Mouse (Mus musculus): ENCODE measurements around the gene Tex22. TPM values are rescaled to one million over a fixed set of nuclear protein-coding genes. Genes with fewer than 3 reads are reported as not detected.

Tex22 gene
- polyA plus RNA-seq, 1 experiment from 2014 or later = 0.36 TPM

GRCm38 (mm10) chr12:113048103-113048502 is 26.2 kb upstream of the Tex22 start:
- Histone ChIP-seq H3K9ac (replicated peaks; ENCODE audit: low read depth, low read length) (no peak overlapping the region), H3K4me1 (ENCODE audit: control insufficient read depth, insufficient read depth, low read length) (no peaks in the 10 kb centered on the region), H3K27me3 (ENCODE audit: control insufficient read depth, insufficient read depth, low read length) (no peaks in the 10 kb centered on the region), H3K36me3 (ENCODE audit: control insufficient read depth, insufficient read depth, low read length) (peaks cover 40% of the 10 kb centered on the region), H3K9me3 (ENCODE audit: control insufficient read depth, low read length) (no peaks in the 10 kb centered on the region), H3K4me2 (ENCODE audit: low read depth, low read length) (no peak overlapping the region), H3K4me3 (ENCODE audit: low read depth, low read length) (no peak overlapping the region), H3K27ac (ENCODE audit: low read depth, low read length) (no peak overlapping the region)
- 94% methylated on average over 5 of the region's 5 CpGs for WGBS
- ATAC-seq (ENCODE audit: low read depth) = no peak

DNA sequence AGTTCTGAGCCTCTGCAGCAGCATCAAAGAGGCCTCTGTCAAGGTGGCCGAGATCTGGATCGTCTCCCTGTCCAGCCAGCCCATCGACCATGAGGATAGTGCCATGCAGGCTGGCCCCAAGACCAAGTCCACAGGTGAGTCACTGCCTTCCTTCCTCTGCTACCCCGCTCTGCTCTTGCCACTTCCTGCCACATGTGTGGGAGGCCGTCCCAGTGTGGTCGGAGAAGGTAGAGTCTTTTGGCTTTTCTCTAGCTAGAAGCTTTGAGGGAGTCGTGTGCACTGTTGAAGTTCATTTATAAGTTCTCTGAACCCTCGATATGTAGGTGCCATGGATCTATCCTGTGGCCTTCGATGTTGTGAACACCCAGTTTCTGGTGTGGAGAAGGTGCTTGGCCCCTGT is 24.5 kb upstream of the Tex22 start:
- Histone ChIP-seq H3K4me2 (ENCODE audit: low read depth, low read length) (no peak overlapping the region), H3K27me3 (ENCODE audit: control insufficient read depth, insufficient read depth, low read length) (no peaks in the 10 kb centered on the region), H3K9ac (replicated peaks; ENCODE audit: low read depth, low read length) (no peak overlapping the region), H3K4me3 (ENCODE audit: low read depth, low read length) (no peak overlapping the region), H3K36me3 (ENCODE audit: control insufficient read depth, insufficient read depth, low read length) (peaks cover 46% of the 10 kb centered on the region), H3K27ac (ENCODE audit: low read depth, low read length) (no peak overlapping the region), H3K4me1 (ENCODE audit: control insufficient read depth, insufficient read depth, low read length) (no peaks in the 10 kb centered on the region), H3K9me3 (ENCODE audit: control insufficient read depth, low read length) (no peaks in the 10 kb centered on the region)
- ATAC-seq (ENCODE audit: low read depth) = no peak
- WGBS = 98% methylated on average over 9 of the region's 9 CpGs

DNA sequence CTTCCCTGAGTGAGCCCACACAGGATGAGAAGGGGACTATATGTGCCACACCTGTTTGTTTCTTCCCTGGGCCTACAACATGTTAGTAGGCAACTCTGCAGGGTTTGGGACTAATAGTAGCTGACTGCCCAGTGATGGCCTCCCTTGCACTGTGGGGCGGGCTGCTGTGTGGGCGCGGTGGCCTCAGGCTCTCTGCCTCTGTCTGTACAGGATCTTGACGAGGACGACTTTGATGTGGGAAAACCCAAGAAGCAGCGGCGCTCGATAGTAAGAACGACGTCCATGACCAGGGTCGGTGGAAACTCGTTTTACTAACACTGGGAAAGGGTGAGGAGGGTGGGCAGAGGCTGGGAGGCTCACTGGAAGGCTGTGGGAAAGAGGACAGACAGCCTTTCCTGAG is 23.6 kb upstream of the Tex22 start:
- no peak for ATAC-seq (ENCODE audit: low read depth)
- no peak overlapping the region for H3K4me3 ChIP-seq (ENCODE audit: low read depth, low read length)

DNA sequence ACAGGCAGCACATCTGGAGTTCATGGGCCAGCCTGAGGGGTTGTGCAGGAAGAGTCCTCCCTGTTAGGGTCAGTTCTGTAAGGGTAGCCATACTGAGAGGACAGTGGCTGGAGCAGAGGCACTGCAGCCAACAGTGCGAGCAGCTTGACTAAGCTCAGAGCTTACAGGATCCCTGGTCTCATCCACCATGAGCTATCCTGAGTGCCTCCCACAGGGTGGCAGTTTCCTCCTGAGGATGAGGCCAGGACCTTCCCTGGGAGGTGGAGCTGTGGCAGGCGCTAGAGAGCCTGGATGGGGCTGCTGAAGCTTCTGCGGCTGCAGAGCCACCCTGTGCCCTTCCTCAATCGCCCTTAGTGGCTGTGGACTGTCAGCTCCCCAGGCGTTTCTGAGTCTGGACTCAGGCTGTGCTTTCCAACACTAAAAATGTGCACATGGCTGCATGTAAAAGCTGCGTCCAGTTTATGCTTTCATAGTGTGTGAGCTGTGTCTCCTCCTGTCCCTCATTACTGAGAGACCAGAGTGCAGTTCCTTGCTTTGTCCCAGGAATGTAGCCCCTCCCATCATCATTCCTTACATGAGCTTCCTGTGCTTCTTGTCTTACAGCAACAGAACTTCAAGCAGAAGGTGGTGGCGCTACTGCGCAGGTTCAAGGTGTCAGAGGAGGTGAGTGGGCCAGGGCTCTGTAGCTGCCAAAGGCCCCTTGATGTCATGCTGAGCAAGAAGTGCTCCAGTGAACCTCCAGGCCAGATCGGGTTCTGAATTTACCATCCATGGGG is 22.5 kb upstream of the Tex22 start:
- Histone ChIP-seq H3K27me3 (ENCODE audit: control insufficient read depth, insufficient read depth, low read length) (no peaks in the 10 kb centered on the region), H3K4me3 (ENCODE audit: low read depth, low read length) (no peak overlapping the region), H3K4me2 (ENCODE audit: low read depth, low read length) (no peak overlapping the region), H3K9me3 (ENCODE audit: control insufficient read depth, low read length) (no peaks in the 10 kb centered on the region), H3K27ac (ENCODE audit: low read depth, low read length) (no peak overlapping the region), H3K36me3 (ENCODE audit: control insufficient read depth, insufficient read depth, low read length) (peaks cover 50% of the 10 kb centered on the region), H3K4me1 (ENCODE audit: control insufficient read depth, insufficient read depth, low read length) (no peaks in the 10 kb centered on the region), H3K9ac (replicated peaks; ENCODE audit: low read depth, low read length) (no peak overlapping the region)
- 68% methylated on average over 9 of the region's 9 CpGs for WGBS
- ATAC-seq (ENCODE audit: low read depth) = no peak

More for the DNA sequence above, 23.6 kb upstream of the Tex22 start:
- H3K27ac ChIP-seq (ENCODE audit: low read depth, low read length) = no peak overlapping the region
- H3K4me1 ChIP-seq (ENCODE audit: control insufficient read depth, insufficient read depth, low read length) = no peaks in the 10 kb centered on the region
- H3K9ac ChIP-seq (replicated peaks; ENCODE audit: low read depth, low read length) = no peak overlapping the region
- H3K27me3 ChIP-seq (ENCODE audit: control insufficient read depth, insufficient read depth, low read length) = no peaks in the 10 kb centered on the region
- no peak overlapping the region for H3K4me2 ChIP-seq (ENCODE audit: low read depth, low read length)
- WGBS = 91% methylated on average over 12 of the region's 12 CpGs
- H3K9me3 ChIP-seq (ENCODE audit: control insufficient read depth, low read length) = no peaks in the 10 kb centered on the region
- peaks cover 46% of the 10 kb centered on the region for H3K36me3 ChIP-seq (ENCODE audit: control insufficient read depth, insufficient read depth, low read length)

- ATAC-seq (ENCODE audit: low read depth) = no peak
- no peak overlapping the region for H3K4me3 ChIP-seq (ENCODE audit: low read depth, low read length)
- H3K4me2 ChIP-seq (ENCODE audit: low read depth, low read length) = no peak overlapping the region
- H3K36me3 ChIP-seq (ENCODE audit: control insufficient read depth, insufficient read depth, low read length) = peaks cover 50% of the 10 kb centered on the region
- H3K9ac ChIP-seq (replicated peaks; ENCODE audit: low read depth, low read length) = no peak overlapping the region
- 92% methylated on average over 8 of the region's 8 CpGs for WGBS
- H3K27ac ChIP-seq (ENCODE audit: low read depth, low read length) = no peak overlapping the region
- H3K4me1 ChIP-seq (ENCODE audit: control insufficient read depth, insufficient read depth, low read length) = no peaks in the 10 kb centered on the region
- no peaks in the 10 kb centered on the region for H3K27me3 ChIP-seq (ENCODE audit: control insufficient read depth, insufficient read depth, low read length)
- H3K9me3 ChIP-seq (ENCODE audit: control insufficient read depth, low read length) = no peaks in the 10 kb centered on the region
These were observed 18.2 kb upstream of the Tex22 start for GRCm38 (mm10) chr12:113056089-113056488.

DNA sequence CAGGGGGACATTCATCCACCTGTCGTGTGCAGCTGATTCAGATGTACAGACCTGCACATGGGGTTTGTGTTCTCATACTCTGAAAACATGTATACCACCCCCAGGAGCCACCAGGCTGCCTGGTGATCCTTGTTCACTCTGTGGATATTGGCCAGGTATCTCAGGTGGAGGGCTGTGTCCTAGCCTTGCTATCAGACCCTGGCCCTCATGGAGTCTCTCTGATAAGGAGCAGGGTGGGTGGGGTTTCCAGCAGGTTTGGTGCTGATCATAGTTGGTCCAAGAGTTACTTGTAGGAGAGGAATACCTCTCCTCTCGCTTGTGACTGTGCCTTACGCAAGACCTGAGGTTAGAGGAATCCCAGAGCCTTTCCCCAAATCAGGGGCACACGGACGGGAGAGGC is 14.1 kb upstream of the Tex22 start:
- no peak overlapping the region for H3K27ac ChIP-seq (ENCODE audit: low read depth, low read length)
- H3K4me1 ChIP-seq (ENCODE audit: control insufficient read depth, insufficient read depth, low read length) = no peaks in the 10 kb centered on the region
- H3K9ac ChIP-seq (replicated peaks; ENCODE audit: low read depth, low read length) = no peak overlapping the region
- H3K9me3 ChIP-seq (ENCODE audit: control insufficient read depth, low read length) = no peaks in the 10 kb centered on the region
- H3K36me3 ChIP-seq (ENCODE audit: control insufficient read depth, insufficient read depth, low read length) = peaks cover 54% of the 10 kb centered on the region
- H3K4me3 ChIP-seq (ENCODE audit: low read depth, low read length) = no peak overlapping the region
- WGBS = 87% methylated on average over 5 of the region's 5 CpGs
- H3K27me3 ChIP-seq (ENCODE audit: control insufficient read depth, insufficient read depth, low read length) = no peaks in the 10 kb centered on the region
- ATAC-seq (ENCODE audit: low read depth) = no peak
- H3K4me2 ChIP-seq (ENCODE audit: low read depth, low read length) = no peak overlapping the region

GRCm38 (mm10) chr12:113061606-113062005 is 12.7 kb upstream of the Tex22 start:
- no peaks in the 10 kb centered on the region for H3K9me3 ChIP-seq (ENCODE audit: control insufficient read depth, low read length)
- no peak overlapping the region for H3K9ac ChIP-seq (replicated peaks; ENCODE audit: low read depth, low read length)
- no peak overlapping the region for H3K4me2 ChIP-seq (ENCODE audit: low read depth, low read length)
- H3K36me3 ChIP-seq (ENCODE audit: control insufficient read depth, insufficient read depth, low read length) = peaks cover 49% of the 10 kb centered on the region
- WGBS = 91% methylated on average over 9 of the region's 9 CpGs
- ATAC-seq (ENCODE audit: low read depth) = no peak
- no peak overlapping the region for H3K4me3 ChIP-seq (ENCODE audit: low read depth, low read length)
- H3K27ac ChIP-seq (ENCODE audit: low read depth, low read length) = no peak overlapping the region
- no peaks in the 10 kb centered on the region for H3K27me3 ChIP-seq (ENCODE audit: control insufficient read depth, insufficient read depth, low read length)
- no peaks in the 10 kb centered on the region for H3K4me1 ChIP-seq (ENCODE audit: control insufficient read depth, insufficient read depth, low read length)

DNA sequence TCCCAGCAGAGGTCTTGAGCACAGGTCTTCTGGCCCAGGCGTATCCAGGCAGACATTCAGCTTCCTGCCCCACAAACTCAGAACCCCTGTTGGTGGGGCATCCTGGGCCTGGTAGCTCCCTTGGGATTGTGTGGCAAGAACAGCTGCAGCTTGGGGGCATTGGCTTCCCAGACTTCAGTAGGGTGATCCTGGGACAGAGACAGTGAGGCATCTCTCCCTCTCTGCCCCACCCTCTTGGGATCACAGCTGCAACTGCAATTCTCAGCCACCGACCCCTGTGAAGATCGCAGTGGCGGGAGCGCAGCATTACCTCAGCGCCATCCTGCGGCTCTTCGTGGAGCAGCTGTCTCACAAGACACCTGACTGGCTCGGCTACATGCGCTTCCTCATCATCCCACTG is 12.1 kb upstream of the Tex22 start:
- Histone ChIP-seq H3K4me1 (ENCODE audit: control insufficient read depth, insufficient read depth, low read length) (no peaks in the 10 kb centered on the region), H3K27me3 (ENCODE audit: control insufficient read depth, insufficient read depth, low read length) (no peaks in the 10 kb centered on the region), H3K9me3 (ENCODE audit: control insufficient read depth, low read length) (no peaks in the 10 kb centered on the region), H3K4me3 (ENCODE audit: low read depth, low read length) (no peak overlapping the region), H3K4me2 (ENCODE audit: low read depth, low read length) (no peak overlapping the region), H3K36me3 (ENCODE audit: control insufficient read depth, insufficient read depth, low read length) (peaks cover 43% of the 10 kb centered on the region), H3K9ac (replicated peaks; ENCODE audit: low read depth, low read length) (no peak overlapping the region), H3K27ac (ENCODE audit: low read depth, low read length) (no peak overlapping the region)
- no peak for ATAC-seq (ENCODE audit: low read depth)
- 89% methylated on average over 10 of the region's 10 CpGs for WGBS

DNA sequence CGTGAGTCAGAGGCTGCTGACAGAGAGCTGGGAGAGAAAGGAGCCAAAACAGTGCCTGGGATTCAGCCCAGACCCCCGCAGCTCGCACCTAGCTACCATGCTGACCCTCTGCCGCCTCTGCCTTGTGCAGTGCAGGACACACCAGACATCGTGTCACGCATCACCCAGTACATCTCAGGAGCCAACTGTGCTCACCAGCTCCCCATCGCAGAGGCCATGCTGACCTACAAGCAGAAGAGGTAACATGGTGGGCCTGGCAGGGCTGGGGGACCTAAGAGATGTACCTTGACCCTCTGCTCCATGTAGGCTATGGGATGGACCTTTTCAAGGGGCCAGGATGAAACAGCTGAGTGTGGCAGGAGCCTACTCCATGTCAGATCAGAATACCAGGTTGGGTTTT is 10.6 kb upstream of the Tex22 start:
- 96% methylated on average over 7 of the region's 7 CpGs for WGBS
- Histone ChIP-seq H3K9ac (replicated peaks; ENCODE audit: low read depth, low read length) (no peak overlapping the region), H3K4me3 (ENCODE audit: low read depth, low read length) (no peak overlapping the region), H3K9me3 (ENCODE audit: control insufficient read depth, low read length) (no peaks in the 10 kb centered on the region), H3K4me2 (ENCODE audit: low read depth, low read length) (no peak overlapping the region), H3K36me3 (ENCODE audit: control insufficient read depth, insufficient read depth, low read length) (peaks cover 40% of the 10 kb centered on the region), H3K27me3 (ENCODE audit: control insufficient read depth, insufficient read depth, low read length) (no peaks in the 10 kb centered on the region), H3K27ac (ENCODE audit: low read depth, low read length) (no peak overlapping the region), H3K4me1 (ENCODE audit: control insufficient read depth, insufficient read depth, low read length) (no peaks in the 10 kb centered on the region)
- no peak for ATAC-seq (ENCODE audit: low read depth)
